Mouse (Mus musculus) lung, postnatal 10 days (tissue): Measurements from ENCODE around the gene Glb1l2.

Experiments used
- DNase-seq: peaks from one replicate; pipeline ENCODE4 v3.0.0; 2021

Glb1l2 gene

DNA sequence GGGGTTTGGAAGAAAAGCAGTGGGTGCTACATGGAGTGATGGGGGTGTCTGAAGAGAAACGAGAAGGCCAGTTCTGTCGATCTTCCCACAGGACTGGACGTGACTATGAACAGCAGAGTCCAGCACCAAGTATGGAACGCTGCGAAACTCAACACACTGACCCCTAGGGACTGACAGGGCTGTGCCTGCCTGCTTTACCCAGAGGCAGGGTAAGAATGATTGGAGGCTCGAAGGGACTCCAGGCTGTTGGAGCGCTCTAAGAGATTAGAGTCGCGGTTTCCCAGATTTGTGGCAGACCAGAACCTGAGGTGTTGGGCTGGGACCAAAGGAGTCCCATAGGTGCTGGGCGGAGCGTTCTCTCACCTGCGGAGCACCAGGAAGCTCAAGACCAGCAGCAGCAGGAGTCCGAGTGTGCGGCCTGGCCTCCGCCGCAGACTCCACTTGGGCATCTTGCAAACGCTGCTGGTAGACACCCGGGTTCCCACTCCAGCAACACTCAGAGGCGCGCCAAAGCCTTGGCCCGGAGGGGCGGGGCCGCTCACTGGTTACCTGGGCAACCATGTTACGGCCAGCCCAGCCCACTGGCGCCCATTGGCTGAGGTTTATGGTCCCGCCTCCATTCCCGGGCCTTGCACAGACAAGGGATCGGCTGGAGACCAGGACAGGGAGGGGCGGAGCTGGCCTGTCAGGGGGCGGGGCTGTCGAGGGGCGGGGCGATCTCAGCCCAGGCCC lies at the start of gene Glb1l2:
Glb1l2 (minus strand) TSS at position 534 of the 732 bp plus-strand sequence.
- DNase-seq, result peak; percentile 98

DNA sequence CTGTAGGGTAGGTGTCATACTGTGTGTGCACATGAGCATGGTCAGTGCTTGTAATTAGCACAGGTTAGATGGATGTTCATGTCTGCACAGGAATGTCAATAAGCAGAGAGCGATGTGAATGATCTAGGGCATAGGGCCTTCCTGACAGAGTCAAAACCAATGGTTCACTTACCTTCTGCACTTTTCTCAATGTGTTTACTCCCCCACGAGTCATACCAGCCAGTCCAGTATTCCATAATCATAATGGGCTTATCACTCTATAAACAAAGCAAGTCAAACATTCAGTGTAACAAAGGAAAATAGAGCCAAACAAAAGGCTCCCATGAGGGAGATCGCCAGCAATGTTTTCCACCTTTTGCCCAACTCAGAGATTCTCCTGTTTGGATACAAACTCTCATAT lies 24.8 kb upstream of the Glb1l2 start:
- DNase-seq, result no peak

DNA sequence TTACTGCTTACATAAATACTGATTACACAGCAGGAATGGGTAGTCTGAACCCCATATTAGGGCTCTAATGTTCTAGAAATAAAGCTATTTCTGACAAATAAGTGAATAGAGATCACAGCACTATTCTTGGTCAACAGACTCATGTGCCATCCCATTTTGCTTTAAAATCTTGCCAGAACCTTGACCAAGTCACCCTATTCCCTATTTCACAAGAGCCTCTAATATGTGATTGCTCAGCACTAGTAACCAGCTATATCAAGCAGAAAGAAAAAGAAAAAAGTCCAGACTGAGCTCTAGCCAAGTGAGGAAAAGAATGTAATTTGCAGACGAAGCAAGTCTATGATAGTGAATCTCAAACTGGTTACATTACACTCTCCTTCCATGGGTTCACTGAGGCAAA lies 13.7 kb upstream of the Glb1l2 start:
- no peak for DNase-seq

- no peak for DNase-seq
These were observed 2.5 kb upstream of the Glb1l2 start for GRCm38 (mm10) chr9:26808735-26809134.

DNA sequence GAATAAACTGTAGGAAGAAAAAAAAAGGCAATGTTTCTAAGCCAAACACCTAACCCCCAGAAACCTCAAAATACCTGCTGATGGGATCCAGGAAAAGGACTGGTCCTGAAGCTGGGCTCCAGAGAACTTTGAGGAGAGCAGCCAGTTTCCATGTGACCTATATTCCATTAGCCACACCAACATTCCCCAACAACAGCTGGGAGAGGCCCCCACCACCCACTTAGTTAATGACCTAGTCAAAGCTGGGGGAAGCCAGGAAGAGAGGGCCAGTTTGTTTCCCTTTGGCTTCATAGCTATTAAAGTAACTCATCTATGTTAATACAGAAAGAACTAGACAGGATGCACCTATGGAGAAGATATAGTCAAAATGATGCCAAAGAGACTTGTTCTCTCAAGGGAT lies 1.9 kb downstream of the Glb1l2 start:
- DNase-seq, result peak; percentile 29

DNA sequence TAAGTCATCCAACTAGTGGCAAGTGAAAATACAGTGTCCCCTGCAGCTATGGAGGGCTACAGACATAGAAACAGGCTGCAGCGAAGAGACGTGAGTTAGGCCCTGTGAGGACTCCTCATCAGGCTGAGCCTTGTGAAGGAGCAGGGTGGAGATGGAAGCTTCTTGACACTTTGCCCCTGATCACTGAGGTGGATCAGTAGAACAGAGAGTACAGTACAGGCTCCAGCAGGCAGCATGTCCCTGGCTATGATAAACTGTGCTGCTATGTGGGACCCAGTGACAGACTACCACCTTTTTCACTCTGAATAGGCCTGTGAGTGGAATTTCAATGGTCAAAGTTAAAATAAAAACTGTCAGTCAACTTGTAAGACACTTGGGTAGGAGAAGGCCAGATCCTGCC lies 5.9 kb downstream of the Glb1l2 start:
- no peak for DNase-seq

- DNase-seq, result no peak
These were observed 7.5 kb downstream of the Glb1l2 start for GRCm38 (mm10) chr9:26798731-26799130.

GRCm38 (mm10) chr9:26798205-26798604 lies 8.1 kb downstream of the Glb1l2 start:
- no peak for DNase-seq

DNA sequence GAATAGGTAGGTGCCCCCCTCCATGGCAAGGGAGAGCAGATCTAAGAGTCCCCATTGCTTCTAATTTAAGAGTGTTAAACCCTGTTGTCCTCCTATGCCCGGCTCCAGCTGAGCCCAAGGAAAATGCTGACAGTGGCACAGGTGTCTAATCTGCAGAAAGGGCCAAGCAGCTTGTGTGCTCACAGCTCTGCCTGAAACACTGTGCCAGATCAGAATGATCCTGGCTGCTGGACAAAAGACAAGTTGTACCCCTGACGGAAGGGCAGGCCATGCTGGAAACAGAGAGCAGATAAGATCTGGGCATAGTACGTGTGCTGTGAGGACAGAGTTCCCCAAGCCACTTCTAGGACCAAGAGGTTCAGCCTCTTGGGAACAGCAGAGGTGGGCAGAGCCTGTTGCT lies 13.4 kb downstream of the Glb1l2 start:
- no peak for DNase-seq

DNA sequence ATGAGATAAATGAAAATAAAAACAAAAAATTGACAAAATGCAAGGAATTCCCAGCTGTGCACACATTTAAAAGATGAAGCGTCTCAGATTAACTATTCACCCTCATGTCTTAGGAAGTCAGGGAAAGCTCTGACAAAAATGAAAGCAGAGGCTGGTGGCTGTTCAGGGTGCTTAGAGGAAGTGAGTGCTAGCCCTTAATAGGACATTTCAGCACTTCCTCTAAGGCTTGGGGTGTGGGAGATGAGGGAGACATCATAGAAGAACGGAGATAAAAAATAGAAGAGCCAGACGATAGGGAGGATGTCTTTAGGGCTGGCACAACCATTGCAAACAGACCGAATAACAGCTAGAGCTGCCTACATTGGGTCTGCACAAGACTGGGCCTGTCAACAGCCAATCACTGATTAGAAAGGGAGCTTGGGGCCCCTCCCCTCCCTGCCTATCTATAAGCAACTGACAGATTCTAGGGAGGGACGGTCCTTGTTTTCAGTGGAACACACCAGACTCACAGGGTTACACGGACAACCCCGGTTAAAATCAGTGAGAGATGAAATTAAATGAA lies 22.8 kb downstream of the Glb1l2 start:
- DNase-seq, result no peak

- DNase-seq, result no peak
These were observed 27.8 kb downstream of the Glb1l2 start for GRCm38 (mm10) chr9:26778421-26778820.

- peak; percentile 61 for DNase-seq
These were observed 30.0 kb downstream of the Glb1l2 start for GRCm38 (mm10) chr9:26776122-26776902.

GRCm38 (mm10) chr9:26775700-26776099 lies 30.6 kb downstream of the Glb1l2 start:
- no peak for DNase-seq

GRCm38 (mm10) chr9:26768181-26768580 lies 38.1 kb downstream of the Glb1l2 start:
- no peak for DNase-seq

GRCm38 (mm10) chr9:26762477-26762876 lies 43.8 kb downstream of the Glb1l2 start:
- DNase-seq, result no peak

DNA sequence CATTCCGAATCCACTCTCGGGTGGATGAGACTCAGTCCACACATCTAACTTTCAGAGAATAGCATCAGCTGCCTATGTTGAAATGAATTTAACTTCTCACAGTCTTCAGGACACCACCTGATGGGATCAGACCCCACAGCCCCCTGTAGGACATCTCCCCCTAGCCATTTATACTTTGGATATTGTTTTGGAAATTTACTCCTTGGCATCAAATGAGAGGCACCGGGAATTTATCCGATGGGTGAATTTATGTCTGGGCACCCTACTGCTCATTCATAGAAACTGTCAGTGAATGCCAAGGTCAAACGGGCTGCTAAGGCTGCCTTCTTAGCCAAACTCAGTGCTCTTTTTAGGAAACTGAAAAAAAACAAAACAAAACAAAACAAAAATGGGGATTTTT lies 45.7 kb downstream of the Glb1l2 start:
- no peak for DNase-seq

- DNase-seq, result peak; percentile 25
These were observed 46.2 kb downstream of the Glb1l2 start for GRCm38 (mm10) chr9:26760081-26760480.

DNA sequence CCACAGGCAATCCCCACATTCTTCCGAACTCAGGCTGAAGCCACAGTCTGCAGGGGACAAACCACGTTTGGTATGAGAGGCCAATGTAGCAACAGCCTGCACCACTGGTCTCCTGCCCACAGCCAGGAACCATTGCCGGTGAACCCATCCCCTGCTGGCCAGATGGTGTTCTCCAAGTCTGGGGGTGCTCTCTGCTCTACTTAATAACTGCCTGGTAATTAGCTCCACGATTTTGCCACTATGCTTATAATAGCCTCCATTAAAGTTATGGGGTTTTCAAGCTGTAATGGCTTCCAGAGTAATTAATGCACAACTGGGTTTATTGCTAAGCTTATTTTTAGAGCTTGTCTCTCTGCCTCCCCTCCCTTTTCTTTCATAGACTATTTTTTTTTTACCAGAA lies 57.4 kb downstream of the Glb1l2 start:
- no peak for DNase-seq

DNA sequence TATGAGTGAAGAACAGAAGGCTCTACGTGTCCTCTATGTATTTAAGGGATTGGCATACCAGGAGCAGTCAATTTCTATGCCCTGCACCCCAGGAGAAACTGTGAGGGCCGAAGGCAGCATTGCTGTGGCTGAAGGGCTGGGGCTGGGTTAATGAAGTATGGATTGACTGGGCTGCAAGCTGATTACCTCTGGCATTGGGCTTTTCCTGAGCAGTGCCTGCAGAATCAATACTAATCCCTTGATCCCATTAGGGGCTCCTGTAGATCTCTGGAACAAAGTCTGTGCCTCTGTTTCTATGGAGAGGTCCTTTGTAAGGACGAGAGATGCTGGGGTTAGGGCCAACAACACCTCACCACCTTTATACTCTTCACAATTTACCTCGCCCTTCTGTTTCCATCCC lies 59.1 kb downstream of the Glb1l2 start:
- DNase-seq, result no peak

- no peak for DNase-seq
These were observed 63.5 kb downstream of the Glb1l2 start for GRCm38 (mm10) chr9:26742817-26743216.

DNA sequence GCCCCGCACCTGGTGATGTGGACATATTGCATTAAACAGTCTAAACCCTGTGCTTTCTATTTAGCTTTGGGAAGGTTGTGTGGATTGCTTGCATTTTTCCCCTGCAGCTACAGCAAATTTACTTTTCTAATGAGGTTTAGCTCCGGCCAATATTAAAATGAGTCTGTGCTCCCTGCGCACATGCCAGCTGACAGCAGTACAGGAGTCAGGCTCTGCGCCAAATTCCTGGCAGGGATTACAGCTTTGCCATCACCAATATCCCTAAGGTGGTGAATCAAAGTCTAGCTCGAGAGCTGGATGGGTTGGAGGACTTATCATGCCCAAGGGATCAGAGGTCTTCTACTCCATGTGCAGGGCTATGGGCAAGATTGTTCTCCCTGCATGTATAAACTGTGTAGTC lies 69.2 kb downstream of the Glb1l2 start:
- no peak for DNase-seq

- no peak for DNase-seq
These were observed 72.3 kb downstream of the Glb1l2 start for GRCm38 (mm10) chr9:26733986-26734385.

- no peak for DNase-seq
These were observed 72.9 kb downstream of the Glb1l2 start, which contains the start of gene B3gat1 for GRCm38 (mm10) chr9:26733206-26733891. Gene B3gat1 (plus strand): TSS chr9:26733728.
